Mouse (Mus musculus): ENCODE measurements at regions not wholly inside any gene's neighbourhood (a gene's known extent, or its start where the extent isn't known, plus 50 kb on each side); places are given as distances from the start of the nearest gene placed in this dataset.

GRCm38 (mm10) chr4:125765171-125765570 is 259.2 kb upstream of the Csf3r start:
- no peak for DNase-seq (ENCODE audit: low read depth in 1 of 2, low spot score in 2 of 2)

- no peak for DNase-seq (ENCODE audit: low read depth in 1 of 2, low spot score in 2 of 2)
Measured at GRCm38 (mm10) chr4:125777126-125777525, 247.2 kb upstream of the Csf3r start.

- DNase-seq (ENCODE audit: low read depth in 1 of 2, low spot score in 2 of 2): no peak
Measured at GRCm38 (mm10) chr4:125780113-125780512, 244.2 kb upstream of the Csf3r start.

GRCm38 (mm10) chr4:125780921-125781487 is 243.3 kb upstream of the Csf3r start:
- no peak for DNase-seq (ENCODE audit: low read depth in 1 of 2, low spot score in 2 of 2)

GRCm38 (mm10) chr4:125782346-125782745 is 242.0 kb upstream of the Csf3r start:
- DNase-seq (ENCODE audit: low read depth in 1 of 2, low spot score in 2 of 2): no peak

- no peak for DNase-seq (ENCODE audit: low read depth in 1 of 2, low spot score in 2 of 2)
Measured at GRCm38 (mm10) chr4:125786083-125786482, 238.3 kb upstream of the Csf3r start.

GRCm38 (mm10) chr4:125794679-125795078 is 229.7 kb upstream of the Csf3r start:
- no peak for DNase-seq (ENCODE audit: low read depth in 1 of 2, low spot score in 2 of 2)

GRCm38 (mm10) chr4:125807923-125808322 is 216.4 kb upstream of the Csf3r start:
- DNase-seq (ENCODE audit: low read depth in 1 of 2, low spot score in 2 of 2): no peak

GRCm38 (mm10) chr4:125809446-125810108 is 214.8 kb upstream of the Csf3r start:
- DNase-seq (ENCODE audit: low read depth in 1 of 2, low spot score in 2 of 2): no peak

GRCm38 (mm10) chr4:125810247-125810646 is 214.1 kb upstream of the Csf3r start:
- DNase-seq (ENCODE audit: low read depth in 1 of 2, low spot score in 2 of 2): no peak

- DNase-seq (ENCODE audit: low read depth in 1 of 2, low spot score in 2 of 2): no peak
Measured at GRCm38 (mm10) chr4:125814311-125814710, 210.0 kb upstream of the Csf3r start.

GRCm38 (mm10) chr4:125815276-125815675 is 209.1 kb upstream of the Csf3r start:
- no peak for DNase-seq (ENCODE audit: low read depth in 1 of 2, low spot score in 2 of 2)

- no peak for DNase-seq (ENCODE audit: low read depth in 1 of 2, low spot score in 2 of 2)
Measured at GRCm38 (mm10) chr4:125824525-125824924, 199.8 kb upstream of the Csf3r start.

GRCm38 (mm10) chr4:125826416-125826815 is 197.9 kb upstream of the Csf3r start:
- DNase-seq (ENCODE audit: low read depth in 1 of 2, low spot score in 2 of 2): no peak

GRCm38 (mm10) chr4:125835250-125835649 is 189.1 kb upstream of the Csf3r start:
- DNase-seq (ENCODE audit: low read depth in 1 of 2, low spot score in 2 of 2): no peak

- DNase-seq (ENCODE audit: low read depth in 1 of 2, low spot score in 2 of 2): no peak
Measured at GRCm38 (mm10) chr4:125847568-125847967, 176.8 kb upstream of the Csf3r start.

- no peak for DNase-seq (ENCODE audit: low read depth in 1 of 2, low spot score in 2 of 2)
Measured at GRCm38 (mm10) chr4:125850300-125850699, 174.1 kb upstream of the Csf3r start.

- DNase-seq (ENCODE audit: low read depth in 1 of 2, low spot score in 2 of 2): no peak
Measured at GRCm38 (mm10) chr4:125852545-125852944, 171.8 kb upstream of the Csf3r start.

- no peak for DNase-seq (ENCODE audit: low read depth in 1 of 2, low spot score in 2 of 2)
Measured at GRCm38 (mm10) chr4:125855983-125856591, 168.3 kb upstream of the Csf3r start.

- no peak for DNase-seq (ENCODE audit: low read depth in 1 of 2, low spot score in 2 of 2)
Measured at GRCm38 (mm10) chr4:125856781-125857180, 167.6 kb upstream of the Csf3r start.

- no peak for DNase-seq (ENCODE audit: low read depth in 1 of 2, low spot score in 2 of 2)
Measured at GRCm38 (mm10) chr4:125865057-125865456, 159.3 kb upstream of the Csf3r start.

GRCm38 (mm10) chr4:125865728-125866127 is 158.6 kb upstream of the Csf3r start:
- DNase-seq (ENCODE audit: low read depth in 1 of 2, low spot score in 2 of 2): no peak

GRCm38 (mm10) chr4:125871211-125871610 is 153.1 kb upstream of the Csf3r start:
- DNase-seq (ENCODE audit: low read depth in 1 of 2, low spot score in 2 of 2): no peak
